Mouse (Mus musculus) limb, embryonic 14.5 days (tissue): ENCODE data around the gene Baz2a. TPM values are rescaled to one million over a fixed set of nuclear protein-coding genes. Genes with fewer than 3 reads are reported as not detected.

Source experiments
- ATAC-seq: fragments of 200-750 bp; cut with Nextera tagmentation; 2 replicates; pipeline ENCODE4 v1.8.0; 2017; ENCODE audit warnings: low read depth, moderate number of reproducible peaks, moderate TSS enrichment; ENCODE audit not compliant: low FRiP score
- DNase-seq: peaks from one replicate; pipeline ENCODE4 v3.0.0-alpha.2; 2015; ENCODE audit warnings: low spot score
- H3K27ac ChIP-seq: fragments of 300-500 bp; sonication (generic); replicated peaks from 2 replicates; pipeline ENCODE4 v1.5.1; 2014; ENCODE audit warnings: low read depth, mild to moderate bottlenecking, low read length, moderate library complexity, mixed read lengths
- H3K27me3 ChIP-seq: fragments of 300-500 bp; sonication (generic); 2 replicates; pipeline ENCODE4 v1.6.1; 2014; ENCODE audit warnings: low read length, mixed read lengths; ENCODE audit not compliant: control insufficient read depth, insufficient read depth
- H3K36me3 ChIP-seq: fragments of 300-500 bp; sonication (generic); 2 replicates; pipeline ENCODE4 v1.6.1; 2014; ENCODE audit warnings: mild to moderate bottlenecking, low read length, moderate library complexity, mixed read lengths; ENCODE audit not compliant: control insufficient read depth, insufficient read depth
- H3K4me1 ChIP-seq: fragments of 300-500 bp; sonication (generic); 2 replicates; pipeline ENCODE4 v1.6.1; 2014; ENCODE audit warnings: antibody characterized with exemption, low read length, mixed read lengths; ENCODE audit not compliant: control insufficient read depth, insufficient read depth
- H3K4me2 ChIP-seq: fragments of 300-500 bp; sonication (generic); replicated peaks from 2 replicates; pipeline ENCODE4 v1.6.1; 2014; ENCODE audit warnings: low read depth, mild to moderate bottlenecking, low read length, moderate library complexity; ENCODE audit not compliant: severe bottlenecking
- H3K4me3 ChIP-seq: fragments of 300-500 bp; sonication (generic); replicated peaks from 2 replicates; pipeline ENCODE4 v1.5.1; 2014; ENCODE audit warnings: low read length
- H3K9ac ChIP-seq: fragments of 300-500 bp; sonication (generic); 2 replicates; pipeline ENCODE4 v1.6.1; 2014; ENCODE audit warnings: mild to moderate bottlenecking, low read depth, low read length, moderate library complexity; ENCODE audit not compliant: severe bottlenecking
- H3K9me3 ChIP-seq: fragments of 300-500 bp; sonication (generic); 2 replicates; pipeline ENCODE4 v1.6.1; 2016; ENCODE audit warnings: low read length; ENCODE audit not compliant: control insufficient read depth
- POLR2A ChIP-seq: fragments of 200-500 bp; IDR thresholded peaks from 2 replicates; pipeline ENCODE4 v1.8.0; 2012; ENCODE audit warnings: inconsistent platforms, mild to moderate bottlenecking, moderate library complexity, borderline replicate concordance; ENCODE audit not compliant: insufficient read depth, insufficient read length; ENCODE audit errors: extremely low read depth
- WGBS: fragments of 180-500 bp; shearing (Covaris S2); extraction: QIAGEN DNeasy Blood & Tissue Kit; methylation state at CpG from one replicate; pipeline ENCODE4 v1.1.7; 2014; 5-methylcytosine and 5-hydroxymethylcytosine counted together
- polyA plus RNA-seq, 2 experiments: library from polyadenylated mRNA; depleted of rRNA in 1 of 2; stranded (reverse) in 1 of 2; unstranded in 1 of 2; fragments of >200 nt; fragmentation: Nextera tagmentation in 1 of 2; extraction: Ambion mirVana in 1 of 2; gene quantifications; 2 replicates each; pipeline versions ENCODE4 v1.2.1 to v1.2.3; 2012 to 2014

Gene Baz2a
- polyA plus RNA-seq, 2 experiments: 17.5 to 28.3 TPM

GRCm38 (mm10) chr10:128058601-128059151 is 32.7 kb upstream of the Baz2a start, which contains the start of gene Ptges3:
Gene Ptges3 (plus strand): TSS chr10:128058954.
- H3K9me3 ChIP-seq: no peaks in the 10 kb centered on the region
- H3K9ac ChIP-seq: peak within 1 kb of the TSS; percentile 94
- under 1% methylated on average over 59 of the region's 72 CpGs for WGBS
- H3K36me3 ChIP-seq: peaks cover 15% of the 10 kb centered on the region
- peaks cover 15% of the 10 kb centered on the region for H3K4me1 ChIP-seq
- peak within 1 kb of the TSS; percentile 72 for H3K4me2 ChIP-seq
- peak; percentile 82; the same call in 1 of the 2 replicates for TF ChIP-seq POLR2A
- peak within 1 kb of the TSS; percentile 96 for H3K27ac ChIP-seq
- DNase-seq (peak; percentile 99), ATAC-seq (peak; percentile 93)
- H3K4me3 ChIP-seq: peak within 1 kb of the TSS; percentile 90
- H3K27me3 ChIP-seq: no peaks in the 10 kb centered on the region

- H3K9ac ChIP-seq: peak overlapping the region; percentile 94
- ATAC-seq (no peak; the same call in 1 of the 2 replicates), DNase-seq (peak; percentile 62)
- WGBS: under 1% methylated on average over 34 of the region's 62 CpGs
- peaks cover 20% of the 10 kb centered on the region for H3K36me3 ChIP-seq
- TF ChIP-seq POLR2A: 0 out of 2 replicates have a peak, but pooled peaks have one; percentile 3
- H3K27ac ChIP-seq: peak overlapping the region; percentile 96
- H3K4me2 ChIP-seq: peak overlapping the region; percentile 72
- peaks cover 15% of the 10 kb centered on the region for H3K4me1 ChIP-seq
- no peaks in the 10 kb centered on the region for H3K27me3 ChIP-seq
- H3K4me3 ChIP-seq: peak overlapping the region; percentile 90
- H3K9me3 ChIP-seq: no peaks in the 10 kb centered on the region
Observed at GRCm38 (mm10) chr10:128059207-128059981, 32.0 kb upstream of the Baz2a start.

- H3K9ac ChIP-seq: 0 out of 2 replicates have a peak overlapping the region, but pooled peaks have one; percentile 94
- WGBS: 82% methylated on average over 5 of the region's 5 CpGs
Observed at GRCm38 (mm10) chr10:128061109-128061508, 30.3 kb upstream of the Baz2a start.

GRCm38 (mm10) chr10:128062221-128062989 is 29.0 kb upstream of the Baz2a start:
- Histone ChIP-seq H3K27me3 (no peaks in the 10 kb centered on the region), H3K27ac (no peak overlapping the region), H3K9me3 (no peaks in the 10 kb centered on the region), H3K9ac (no peak overlapping the region), H3K36me3 (peaks cover 27% of the 10 kb centered on the region), H3K4me2 (no peak overlapping the region), H3K4me1 (peaks cover 15% of the 10 kb centered on the region), H3K4me3 (no peak overlapping the region)
- ATAC-seq (no peak), DNase-seq (no peak)
- 94% methylated on average over 6 of the region's 6 CpGs for WGBS
- no peak for TF ChIP-seq POLR2A

More at GRCm38 (mm10) chr10:128061109-128061508, 30.3 kb upstream of the Baz2a start:
- Histone ChIP-seq H3K36me3 (peaks cover 20% of the 10 kb centered on the region), H3K27ac (no peak overlapping the region), H3K27me3 (no peaks in the 10 kb centered on the region), H3K9me3 (no peaks in the 10 kb centered on the region), H3K4me1 (peaks cover 15% of the 10 kb centered on the region), H3K4me2 (peak overlapping the region; percentile 72), H3K4me3 (peak overlapping the region; percentile 90; the same call in 1 of the 2 replicates)
- DNase-seq (no peak), ATAC-seq (no peak)
- no peak for TF ChIP-seq POLR2A

GRCm38 (mm10) chr10:128066072-128066471 is 25.3 kb upstream of the Baz2a start:
- 78% methylated on average over 5 of the region's 5 CpGs for WGBS
- Histone ChIP-seq H3K27me3 (no peaks in the 10 kb centered on the region), H3K4me1 (no peaks in the 10 kb centered on the region), H3K4me3 (no peak overlapping the region), H3K9me3 (no peaks in the 10 kb centered on the region), H3K9ac (no peak overlapping the region), H3K27ac (no peak overlapping the region), H3K36me3 (peaks cover 52% of the 10 kb centered on the region), H3K4me2 (no peak overlapping the region)
- no peak for TF ChIP-seq POLR2A
- DNase-seq (no peak), ATAC-seq (no peak)
